Mouse (Mus musculus) left cerebral cortex, adult 8-10 months (tissue): ENCODE data around the gene Ebf3. TPM values are rescaled to one million over a fixed set of nuclear protein-coding genes. Genes with fewer than 3 reads are reported as not detected.

Experiments used
- DNase-seq, 2 experiments: peaks; one replicate each; pipeline ENCODE4 v3.0.0; 2022; ENCODE audit warnings: low spot score in 2 of 2
- total RNA-seq, 4 experiments: library from RNA; stranded (reverse); gene quantifications; 2 replicates each; pipeline ENCODE4 v1.2.4; 2022

Gene Ebf3
- total RNA-seq, 4 experiments from 2014 or later: 0.64 to 2.6 (median 1.1) TPM

- DNase-seq: no peak
Measured at GRCm38 (mm10) chr7:137208556-137208955, 105.7 kb downstream of the Ebf3 start.

GRCm38 (mm10) chr7:137206770-137207285 is 107.4 kb downstream of the Ebf3 start:
- no peak for DNase-seq

- no peak for DNase-seq
Measured at GRCm38 (mm10) chr7:137199533-137199932, 114.7 kb downstream of the Ebf3 start.

DNA sequence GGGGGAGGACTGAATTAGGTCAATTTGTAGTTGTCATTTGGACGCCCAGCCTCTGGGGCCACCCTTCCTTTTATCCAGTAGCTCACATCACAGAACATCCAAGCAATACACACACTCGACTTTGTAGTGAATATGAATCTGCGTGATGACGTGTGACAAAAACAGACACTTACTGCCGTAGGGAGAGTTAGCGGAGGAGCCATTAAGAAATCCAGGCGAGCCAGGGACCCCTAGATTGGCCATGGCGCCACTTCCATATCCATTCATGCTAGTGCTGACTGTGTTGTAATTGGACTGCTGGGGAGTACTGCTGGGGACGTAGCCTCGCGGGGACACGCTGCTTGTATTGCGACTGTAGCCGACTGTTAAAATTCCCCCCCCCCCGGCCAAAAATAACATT is 115.3 kb downstream of the Ebf3 start:
- DNase-seq: no peak

- DNase-seq: no peak
Measured at GRCm38 (mm10) chr7:137197118-137198030, 116.9 kb downstream of the Ebf3 start.

GRCm38 (mm10) chr7:137196536-137196935 is 117.7 kb downstream of the Ebf3 start:
- DNase-seq: no peak

DNA sequence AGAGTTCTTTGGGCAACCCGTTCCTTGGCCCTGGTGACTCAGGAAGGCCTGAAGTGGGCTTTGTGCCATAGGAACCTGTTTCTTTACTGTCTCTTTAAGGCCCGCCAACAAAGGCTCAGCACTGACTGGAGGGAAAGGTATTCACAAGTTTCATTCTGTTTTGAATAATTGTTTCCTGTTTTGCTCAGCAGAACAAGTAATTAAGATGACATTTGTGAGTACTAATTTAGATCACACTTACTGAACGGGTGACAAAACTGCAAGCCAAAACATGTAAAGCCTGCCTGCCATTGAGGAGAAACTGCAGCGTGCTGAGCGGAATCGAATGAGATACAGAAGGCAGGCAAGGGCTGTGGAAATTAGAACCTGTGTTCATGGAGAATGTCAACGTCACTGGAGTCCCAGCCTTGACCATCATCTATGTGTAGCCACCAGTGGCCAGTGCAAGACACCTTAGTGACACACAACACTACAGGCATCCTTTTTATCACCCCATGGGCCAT is 121.4 kb downstream of the Ebf3 start:
- no peak for DNase-seq

- DNase-seq: no peak
Measured at GRCm38 (mm10) chr7:137191889-137192288, 122.4 kb downstream of the Ebf3 start.

DNA sequence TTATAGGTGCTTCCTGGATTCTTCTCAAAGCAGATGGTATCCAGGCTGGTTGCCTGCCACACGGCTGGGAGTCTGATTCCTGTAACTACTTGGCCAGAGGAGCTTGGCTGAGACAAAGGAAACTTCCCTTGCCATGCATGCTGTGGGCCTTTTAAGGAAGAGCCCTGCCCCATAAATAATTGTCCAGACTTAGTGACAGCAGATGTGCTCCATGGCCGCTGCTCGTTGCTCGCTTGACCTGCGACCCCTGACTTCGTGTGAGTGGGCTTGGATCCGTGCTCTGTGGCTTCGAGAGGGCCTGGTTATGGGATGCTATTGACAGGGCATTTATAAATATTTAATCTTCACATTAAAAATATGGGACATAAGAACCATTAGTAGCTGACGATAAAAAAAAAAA is 142.0 kb downstream of the Ebf3 start:
- DNase-seq: no peak

DNA sequence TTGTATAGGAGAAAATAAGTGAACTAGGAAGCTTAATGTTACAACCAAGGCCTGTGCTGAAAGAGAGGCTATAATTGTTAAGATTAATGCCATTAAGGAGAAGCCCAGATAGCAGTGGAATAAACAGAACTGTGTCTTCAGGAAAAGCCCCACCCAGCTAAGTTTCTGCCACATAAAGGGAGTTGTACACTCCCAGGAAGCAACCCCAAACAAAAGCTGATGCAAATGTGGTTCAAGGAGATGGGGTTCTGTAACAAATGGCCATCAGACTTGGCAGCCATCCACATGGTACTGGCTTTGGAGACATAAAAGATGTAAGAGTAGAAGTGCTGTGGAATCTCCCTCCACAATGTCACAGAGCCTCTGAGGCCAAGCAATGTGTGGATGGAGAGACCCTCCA is 155.2 kb downstream of the Ebf3 start:
- DNase-seq: no peak

- DNase-seq: no peak
Measured at GRCm38 (mm10) chr7:137154623-137155022, 159.6 kb downstream of the Ebf3 start.

DNA sequence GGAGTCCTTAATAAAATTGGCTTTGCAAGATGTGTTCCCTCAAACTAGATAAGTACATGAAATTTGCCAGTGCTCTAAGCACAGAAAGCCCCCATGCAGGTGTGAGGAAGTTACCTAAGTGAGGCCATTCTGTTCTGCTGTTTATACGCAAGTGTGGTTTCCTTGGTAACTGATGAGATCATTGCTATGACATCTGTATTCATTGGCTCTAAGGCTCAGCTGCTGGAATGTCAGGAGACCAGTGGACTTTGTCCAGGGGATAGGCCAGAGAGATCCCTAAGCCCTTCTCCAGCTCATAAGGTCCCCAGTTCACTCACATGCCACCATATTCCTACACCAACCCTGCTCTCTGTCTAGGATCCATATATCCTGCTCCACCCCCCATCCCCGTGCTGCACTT is 162.4 kb downstream of the Ebf3 start:
- no peak for DNase-seq

GRCm38 (mm10) chr7:137147101-137147500 is 167.1 kb downstream of the Ebf3 start:
- DNase-seq: no peak

Other genes starting within 250 kb of the Ebf3 start
- gene 9430038I01Rik, start 96.3 kb upstream of the Ebf3 start, total RNA-seq: 1 to 10 TPM; 3.4 to 4.3 (median 3.9) TPM
- 100 to 1,000 TPM in 1 of 4 experiments, 10 to 100 TPM in 3; 83.4 to 102 (median 89.1) TPM for gene Glrx3, start 123.2 kb upstream of the Ebf3 start, total RNA-seq